Mouse (Mus musculus) adrenal gland, postnatal 4 days (tissue): ENCODE data around the gene F8. TPM values are rescaled to one million over a fixed set of nuclear protein-coding genes. Genes with fewer than 3 reads are reported as not detected.
A peak's percentile ranks its signal among the peaks of the same experiment; 100 is the strongest.

Source experiments
- DNase-seq, 2 experiments: peaks; one replicate each; pipeline ENCODE4 v3.0.0; 2021 to 2022; ENCODE audit warnings: low spot score in 2 of 2, mixed read lengths in 2 of 2
- total RNA-seq, 2 experiments: library from RNA; stranded (reverse); gene quantifications; 2 replicates each; pipeline ENCODE4 v1.2.3; 2021

F8 gene
- total RNA-seq, 2 experiments from 2014 or later: 5.9 to 9.6 TPM

DNA sequence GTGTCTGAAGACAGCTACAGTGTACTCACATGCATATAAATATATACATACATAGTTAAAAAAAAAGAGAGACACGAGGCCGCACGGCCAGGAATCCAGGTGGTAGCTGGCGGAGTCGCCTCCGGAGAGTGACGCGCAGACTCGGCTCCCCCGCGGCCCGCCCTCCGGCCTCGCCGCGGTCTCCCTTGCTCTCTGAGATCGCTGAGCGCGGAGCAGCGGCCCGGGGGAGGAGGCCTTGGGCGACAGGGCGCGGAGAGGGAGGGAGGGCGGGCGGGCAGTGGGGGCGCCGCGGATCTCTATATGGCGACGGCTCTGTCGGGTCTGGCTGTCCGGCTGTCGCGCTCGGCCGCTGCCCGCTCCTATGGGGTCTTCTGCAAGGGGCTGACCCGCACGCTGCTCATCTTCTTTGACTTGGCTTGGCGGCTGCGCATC is 239.3 kb downstream of the F8 start:
- peak in 1 of 2 experiments; percentile 3 for DNase-seq

- no peak for DNase-seq
Measured at GRCm38 (mm10) chrX:75138182-75138581, 244.2 kb downstream of the F8 start.

- DNase-seq: no peak
Measured at GRCm38 (mm10) chrX:75137729-75138128, 244.7 kb downstream of the F8 start.

DNA sequence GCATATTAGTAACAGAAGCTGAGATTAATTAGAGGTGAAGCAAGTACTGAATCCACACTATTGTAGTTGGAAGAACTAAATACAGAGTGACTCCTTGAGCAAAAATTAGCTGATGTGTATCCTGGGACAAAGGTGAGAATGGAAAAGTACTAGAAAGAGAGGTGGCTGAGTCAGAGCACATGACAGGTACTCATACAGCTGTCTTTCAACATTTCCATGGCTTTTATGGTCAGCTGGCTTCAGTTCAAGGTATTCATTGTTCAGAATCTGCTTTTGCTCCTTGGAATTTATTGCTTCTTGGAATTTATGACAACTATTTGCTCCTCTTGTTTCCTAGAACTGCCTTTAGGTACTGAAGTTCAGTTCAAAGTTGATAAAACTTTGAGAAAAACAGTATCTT is 245.5 kb downstream of the F8 start:
- DNase-seq: no peak

DNA sequence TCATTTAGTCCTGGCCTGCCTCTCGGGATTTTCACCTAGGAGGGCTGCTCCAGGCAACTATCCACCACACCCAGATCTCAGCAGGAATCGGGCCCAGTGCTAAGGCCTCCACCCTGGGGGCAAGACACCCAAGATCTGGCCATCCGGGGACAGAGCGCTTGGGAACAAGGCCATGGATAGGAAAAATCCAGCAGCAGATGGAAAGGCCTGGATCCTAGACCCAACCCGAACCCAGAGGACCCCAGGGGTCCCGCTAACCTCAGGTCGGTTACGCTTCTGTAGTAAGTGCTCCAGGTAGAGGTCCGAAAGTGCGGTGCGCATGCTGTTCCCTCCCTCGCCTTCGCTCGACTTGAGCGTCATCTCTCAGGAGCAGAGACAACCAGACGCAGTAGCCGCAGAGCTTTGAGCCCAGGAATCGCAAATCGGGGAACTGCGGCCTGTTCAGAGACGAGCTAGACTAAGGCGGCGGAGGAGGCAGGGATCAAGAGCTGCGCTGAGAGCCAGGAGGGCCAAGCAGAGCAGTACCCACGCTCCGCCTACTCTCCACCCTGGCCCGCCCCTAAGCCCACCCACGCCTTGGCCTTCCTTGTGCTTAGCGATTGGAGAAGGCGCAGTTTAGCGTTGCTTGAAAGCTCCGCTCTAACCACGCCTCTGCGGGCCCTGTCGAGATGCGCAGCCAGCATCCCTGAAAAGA is 251.8 kb downstream of the F8 start, which contains the start of gene Mpp1:
Gene Mpp1 (minus strand): TSS at position 550 of the 694 bp plus-strand sequence.
- DNase-seq: peak; percentile 16 to 55

DNA sequence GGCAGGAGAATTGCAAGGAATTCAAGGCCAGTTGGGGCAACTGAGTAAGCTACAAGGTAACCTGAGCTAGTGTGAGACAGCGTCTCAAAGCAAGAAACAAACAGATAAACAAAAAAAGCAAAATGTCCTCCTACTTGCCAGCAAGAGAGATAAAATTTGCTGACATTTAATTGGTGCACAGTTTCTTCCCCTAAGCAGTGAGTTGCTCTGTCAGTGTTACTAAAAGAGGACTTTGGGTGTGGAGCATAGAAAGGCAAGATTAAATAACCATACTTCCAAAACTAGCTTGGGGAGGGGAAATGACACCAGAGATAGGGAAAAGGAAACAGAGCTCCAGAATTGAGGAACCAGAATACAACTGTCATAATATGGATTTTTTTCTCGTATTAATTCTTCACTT is 252.9 kb downstream of the F8 start:
- DNase-seq: no peak

GRCm38 (mm10) chrX:75128333-75128980 is 254.0 kb downstream of the F8 start:
- DNase-seq: no peak

DNA sequence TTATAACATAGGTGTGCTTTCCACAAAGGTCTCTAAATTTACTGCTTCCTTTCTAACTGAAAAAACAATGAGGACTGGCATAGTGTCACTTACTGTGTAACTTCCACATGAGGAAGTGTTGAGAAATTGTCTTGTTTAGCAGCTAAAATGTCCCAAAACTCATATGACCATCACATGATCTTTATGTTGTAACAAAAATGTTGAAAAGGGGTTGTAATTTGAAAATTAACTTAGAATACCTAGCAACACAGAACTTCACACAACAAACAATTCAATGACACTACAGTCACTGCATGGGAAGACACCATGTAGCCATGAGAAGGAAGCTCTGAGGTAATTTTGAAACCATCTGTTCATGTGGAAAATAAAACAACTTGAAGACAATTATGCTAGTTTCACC is 255.5 kb downstream of the F8 start:
- no peak for DNase-seq

- DNase-seq: no peak
Measured at GRCm38 (mm10) chrX:75125606-75126005, 256.8 kb downstream of the F8 start.

Other genes with a start within 250 kb of the F8 start
- under 1 TPM in 1 of 2 experiments, not detected in 1; 0.70 TPM for gene Smim9, start 218.8 kb downstream of the F8 start, total RNA-seq
- 100 to 1,000 TPM in 1 of 2 experiments, 10 to 100 TPM in 1; 76.4 to 112 TPM for gene Fundc2, start 216 bp downstream of the F8 start, total RNA-seq
- 10 to 100 TPM; 14.2 TPM for gene Cmc4, start 34.0 kb upstream of the F8 start, total RNA-seq
- 10 to 100 TPM; 16.9 to 17.6 TPM for gene Mtcp1, start 34.0 kb upstream of the F8 start, total RNA-seq
- 10 to 100 TPM; 33.3 to 36.7 TPM for gene Brcc3, start 34.0 kb upstream of the F8 start, total RNA-seq
- gene Vbp1, start 131.7 kb upstream of the F8 start, total RNA-seq: 10 to 100 TPM; 59.5 to 59.6 TPM
- gene Rab39b, start 195.6 kb upstream of the F8 start, total RNA-seq: 1 to 10 TPM; 2.5 to 2.6 TPM